Mouse (Mus musculus) forebrain, postnatal 0 days (tissue): ENCODE data around the gene Ankrd6. TPM values are rescaled to one million over a fixed set of nuclear protein-coding genes. Genes with fewer than 3 reads are reported as not detected.
"Not testable (repeated sequence)": the region's sequence is repeated elsewhere in the genome, so short reads cannot be mapped to it uniquely, and the experiment has no call there.

Experiments
- ATAC-seq: fragments of 200-750 bp; cut with Nextera tagmentation; 2 replicates; pipeline ENCODE4 v1.8.0; 2017; ENCODE audit warnings: mild to moderate bottlenecking, moderate library complexity
- DNase-seq: peaks from one replicate; pipeline ENCODE4 v3.0.0-alpha.2; 2015
- H3K27ac ChIP-seq: fragments of 300-500 bp; sonication (generic); 2 replicates; pipeline ENCODE4 v1.5.1; 2014; ENCODE audit warnings: low read depth, mild to moderate bottlenecking, antibody characterized with exemption, low read length, moderate library complexity, mixed read lengths
- H3K27me3 ChIP-seq: fragments of 300-500 bp; sonication (generic); 2 replicates; pipeline ENCODE4 v1.6.1; 2014; ENCODE audit warnings: mild to moderate bottlenecking, low read length, mixed read lengths; ENCODE audit not compliant: insufficient read depth
- H3K36me3 ChIP-seq: fragments of 300-500 bp; sonication (generic); 2 replicates; pipeline ENCODE4 v1.6.1; 2014; ENCODE audit warnings: mild to moderate bottlenecking, moderate library complexity; ENCODE audit not compliant: insufficient read depth
- H3K4me1 ChIP-seq: fragments of 300-500 bp; sonication (generic); 2 replicates; pipeline ENCODE4 v1.6.1; 2014; ENCODE audit warnings: antibody characterized with exemption; ENCODE audit not compliant: insufficient read depth
- H3K4me2 ChIP-seq: fragments of 300-500 bp; sonication (generic); 2 replicates; pipeline ENCODE4 v1.6.1; 2014; ENCODE audit warnings: low read depth, mild to moderate bottlenecking, moderate library complexity
- H3K4me3 ChIP-seq: fragments of 300-500 bp; sonication (generic); 2 replicates; pipeline ENCODE4 v1.5.1; 2014; ENCODE audit warnings: low read depth, low read length, mixed read lengths
- H3K9ac ChIP-seq: fragments of 300-500 bp; sonication (generic); 2 replicates; pipeline ENCODE4 v1.6.1; 2014; ENCODE audit warnings: mild to moderate bottlenecking
- H3K9me3 ChIP-seq: fragments of 300-500 bp; sonication (generic); 2 replicates; pipeline ENCODE4 v1.6.1; 2016; ENCODE audit warnings: low read length
- CTCF ChIP-seq: sonication (generic); IDR thresholded peaks from 2 replicates; pipeline ENCODE4 v1.5.1; 2016; ENCODE audit warnings: antibody characterized with exemption, control low read depth, low read depth
- WGBS: fragments of 180-500 bp; shearing (Covaris S2); extraction: QIAGEN DNeasy Blood & Tissue Kit; methylation state at CpG from one replicate; pipeline ENCODE4 v1.1.7; 2014; 5-methylcytosine and 5-hydroxymethylcytosine counted together
- polyA plus RNA-seq: library from polyadenylated mRNA; unstranded; fragments of >200 nt; fragmentation: Nextera tagmentation; extraction: Ambion mirVana; gene quantifications from 2 replicates; pipeline ENCODE4 v1.2.1, GENCODE M21; 2015
- total RNA-seq: library from RNA; depleted of rRNA; stranded (reverse); fragments of >200 nt; gene quantifications from 2 replicates; pipeline ENCODE4 v1.2.3, GENCODE M21; 2014

Gene Ankrd6
- total and polyA plus RNA-seq, 2 experiments from 2014 or later, result 18.4 to 39.8 TPM

GRCm38 (mm10) chr4:32981617-32982016, 31.0 kb upstream of the Ankrd6 start:
- H3K36me3 ChIP-seq, result no peaks in the 10 kb centered on the region
- no peaks in the 10 kb centered on the region for H3K9me3 ChIP-seq
- H3K4me1 ChIP-seq, result peaks cover 8% of the 10 kb centered on the region; the same call in 1 of the 2 replicates
- WGBS, result 33% methylated on average over 5 of the region's 5 CpGs
- peak overlapping the region; percentile 88; the same call in 1 of the 2 replicates for H3K4me2 ChIP-seq
- no peak overlapping the region for H3K9ac ChIP-seq
- DNase-seq (no peak), ATAC-seq (no peak)
- no peak for TF ChIP-seq CTCF
- H3K4me3 ChIP-seq, result no peak overlapping the region
- no peaks in the 10 kb centered on the region for H3K27me3 ChIP-seq
- no peak overlapping the region for H3K27ac ChIP-seq

- ATAC-seq, result no peak
- Histone ChIP-seq H3K9me3 (no peaks in the 10 kb centered on the region), H3K27ac (no peak overlapping the region), H3K4me2 (no peak overlapping the region), H3K27me3 (no peaks in the 10 kb centered on the region), H3K36me3 (no peaks in the 10 kb centered on the region), H3K4me3 (no peak overlapping the region), H3K9ac (no peak overlapping the region), H3K4me1 (peaks cover 6% of the 10 kb centered on the region; the same call in 1 of the 2 replicates)
- whole genome bisulfite sequencing, result 58% methylated on average over 3 of the region's 3 CpGs
- no peak for TF ChIP-seq CTCF
- no peak for DNase-seq
Observed at GRCm38 (mm10) chr4:32980061-32980460, 29.4 kb upstream of the Ankrd6 start.

- no peaks in the 10 kb centered on the region for H3K27me3 ChIP-seq
- H3K4me1 ChIP-seq, result no peaks in the 10 kb centered on the region
- no peaks in the 10 kb centered on the region for H3K36me3 ChIP-seq
- no peak for DNase-seq
- 96% methylated on average over 4 of the region's 4 CpGs for WGBS
- ATAC-seq, result no peak
- no peak overlapping the region for H3K4me2 ChIP-seq
- H3K27ac ChIP-seq, result no peak overlapping the region
- no peak for TF ChIP-seq CTCF
- no peak overlapping the region for H3K9ac ChIP-seq
- H3K4me3 ChIP-seq, result no peak overlapping the region
- no peaks in the 10 kb centered on the region for H3K9me3 ChIP-seq
Observed at GRCm38 (mm10) chr4:32977331-32977730, 26.7 kb upstream of the Ankrd6 start.

- H3K9ac ChIP-seq, H3K4me3 ChIP-seq, H3K27ac ChIP-seq, H3K9me3 ChIP-seq, H3K4me1 ChIP-seq, ATAC-seq, DNase-seq, H3K4me2 ChIP-seq, H3K36me3 ChIP-seq, H3K27me3 ChIP-seq: not testable (repeated sequence)
- WGBS, result 93% methylated on average over 19 of the region's 19 CpGs
Observed at GRCm38 (mm10) chr4:32964619-32965018, 14.0 kb upstream of the Ankrd6 start.

GRCm38 (mm10) chr4:32961394-32961793, 10.8 kb upstream of the Ankrd6 start:
- no peak for DNase-seq
- Histone ChIP-seq H3K27ac (no peak overlapping the region), H3K9ac (no peak overlapping the region), H3K9me3 (no peaks in the 10 kb centered on the region), H3K4me3 (no peak overlapping the region), H3K4me1 (no peaks in the 10 kb centered on the region), H3K4me2 (no peak overlapping the region), H3K27me3 (no peaks in the 10 kb centered on the region), H3K36me3 (no peaks in the 10 kb centered on the region)
- 86% methylated on average over 3 of the region's 3 CpGs for WGBS
- ATAC-seq, result no peak
- no peak for TF ChIP-seq CTCF

- no peak overlapping the region for H3K9ac ChIP-seq
- H3K9me3 ChIP-seq, result no peaks in the 10 kb centered on the region
- DNase-seq, result no peak
- H3K36me3 ChIP-seq, result no peaks in the 10 kb centered on the region
- no peak for ATAC-seq
- H3K4me2 ChIP-seq, result no peak overlapping the region
- WGBS, result 31% methylated on average over 2 of the region's 2 CpGs
- no peaks in the 10 kb centered on the region for H3K4me1 ChIP-seq
- H3K27ac ChIP-seq, result no peak overlapping the region
- H3K27me3 ChIP-seq, result no peaks in the 10 kb centered on the region; the same call in 1 of the 2 replicates
- TF ChIP-seq CTCF, result no peak
- H3K4me3 ChIP-seq, result no peak overlapping the region
Observed at GRCm38 (mm10) chr4:32956423-32956822, 5.8 kb upstream of the Ankrd6 start.

- H3K36me3 ChIP-seq, result no peaks in the 10 kb centered on the region
- H3K27me3 ChIP-seq, result no peaks in the 10 kb centered on the region; the same call in 1 of the 2 replicates
- no peak overlapping the region for H3K4me2 ChIP-seq
- H3K9ac ChIP-seq, result no peak overlapping the region
- ATAC-seq (no peak), DNase-seq (no peak)
- WGBS, result 29% methylated on average over 7 of the region's 7 CpGs
- no peak overlapping the region for H3K4me3 ChIP-seq
- no peak overlapping the region for H3K27ac ChIP-seq
- peaks cover 2% of the 10 kb centered on the region; the same call in 1 of the 2 replicates for H3K4me1 ChIP-seq
- no peak for TF ChIP-seq CTCF
- no peaks in the 10 kb centered on the region for H3K9me3 ChIP-seq
Observed at GRCm38 (mm10) chr4:32952681-32953080, 2.0 kb upstream of the Ankrd6 start.
